Mouse (Mus musculus): ENCODE data around the gene Serpinb1a. TPM values are rescaled to one million over a fixed set of nuclear protein-coding genes. Genes with fewer than 3 reads are reported as not detected.

The Serpinb1a gene
- polyA plus RNA-seq, 1 experiment from 2014 or later: 33.2 TPM

- DNase-seq (ENCODE audit: low spot score) (no peak), ATAC-seq (no peak)
- H3K27ac ChIP-seq (ENCODE audit: low read length): no peak overlapping the region
- no peak overlapping the region for H3K4me2 ChIP-seq (replicated peaks; ENCODE audit: low read depth, low read length)
- H3K9ac ChIP-seq (replicated peaks; ENCODE audit: low read depth): no peak overlapping the region
- H3K36me3 ChIP-seq (ENCODE audit: insufficient read depth, low read length): no peaks in the 10 kb centered on the region
- TF ChIP-seq EP300 (IDR thresholded peaks at IDR 0.05) (no peak), CTCF (IDR thresholded peaks at IDR 0.05) (no peak)
- peaks cover 4% of the 10 kb centered on the region; the same call in 1 of the 2 replicates for H3K4me1 ChIP-seq (ENCODE audit: insufficient read depth, low read depth, low read length)
- H3K4me3 ChIP-seq (ENCODE audit: low read depth, low read length): no peak overlapping the region
- no peaks in the 10 kb centered on the region for H3K27me3 ChIP-seq (replicated peaks; ENCODE audit: insufficient read depth, low read length)
- H3K9me3 ChIP-seq (ENCODE audit: low read length): no peaks in the 10 kb centered on the region
These were observed 1.4 kb downstream of the Serpinb1a start for GRCm38 (mm10) chr13:32849531-32850123.

DNA sequence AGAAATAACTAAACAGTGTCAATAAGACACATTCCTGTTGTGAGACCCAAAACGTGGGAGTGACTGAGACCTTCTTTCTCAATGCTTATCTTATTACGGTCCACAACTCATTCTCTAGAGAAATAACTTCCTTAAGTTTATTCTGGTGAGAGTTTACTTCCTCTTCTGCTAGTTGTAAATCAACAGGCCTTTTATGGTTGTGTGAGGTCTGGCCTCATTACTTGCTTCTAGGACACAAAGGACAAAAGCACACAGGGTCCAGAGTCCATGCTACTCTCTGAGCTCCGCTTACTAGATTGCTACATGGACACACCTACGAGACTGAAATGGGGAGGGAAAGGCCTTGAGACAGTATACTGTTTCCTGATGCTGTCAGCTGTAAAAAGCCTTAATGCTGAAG is 1.9 kb downstream of the Serpinb1a start:
- peak; percentile 16 for DNase-seq (ENCODE audit: low spot score)
- TF ChIP-seq EP300 (IDR thresholded peaks at IDR 0.05) (no peak), CTCF (IDR thresholded peaks at IDR 0.05) (no peak)
- no peaks in the 10 kb centered on the region for H3K27me3 ChIP-seq (replicated peaks; ENCODE audit: insufficient read depth, low read length)
- H3K36me3 ChIP-seq (ENCODE audit: insufficient read depth, low read length): no peaks in the 10 kb centered on the region
- no peak for ATAC-seq
- H3K4me1 ChIP-seq (ENCODE audit: insufficient read depth, low read depth, low read length): peaks cover 4% of the 10 kb centered on the region; the same call in 1 of the 2 replicates
- no peak overlapping the region for H3K27ac ChIP-seq (ENCODE audit: low read length)
- H3K9me3 ChIP-seq (ENCODE audit: low read length): no peaks in the 10 kb centered on the region
- WGBS: 38% methylated on average over 4 of the region's 4 CpGs
- H3K4me3 ChIP-seq (ENCODE audit: low read depth, low read length): no peak overlapping the region
- H3K9ac ChIP-seq (replicated peaks; ENCODE audit: low read depth): no peak overlapping the region
- no peak overlapping the region for H3K4me2 ChIP-seq (replicated peaks; ENCODE audit: low read depth, low read length)

DNA sequence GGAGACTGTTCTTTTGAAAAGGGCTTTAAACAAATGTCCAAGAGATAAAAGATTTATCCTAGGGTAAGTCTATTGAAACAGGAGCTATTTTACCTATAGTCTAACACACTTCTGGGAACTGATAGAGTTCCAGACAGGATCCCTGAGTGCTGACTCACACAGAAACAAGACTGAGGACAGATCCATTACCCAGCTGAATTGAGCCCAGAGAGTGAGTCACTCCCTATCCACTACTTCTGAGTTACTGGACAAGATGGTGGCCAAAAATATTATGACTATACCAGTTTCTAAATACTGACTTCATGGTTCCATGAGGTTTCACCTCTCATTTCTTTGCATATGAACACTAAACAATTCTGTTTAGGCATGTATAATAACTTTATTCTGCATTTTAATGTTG is 4.8 kb downstream of the Serpinb1a start:
- no peak overlapping the region for H3K27ac ChIP-seq (ENCODE audit: low read length)
- no peak overlapping the region for H3K9ac ChIP-seq (replicated peaks; ENCODE audit: low read depth)
- H3K36me3 ChIP-seq (ENCODE audit: insufficient read depth, low read length): no peaks in the 10 kb centered on the region
- no peak for DNase-seq (ENCODE audit: low spot score)
- no peaks in the 10 kb centered on the region for H3K27me3 ChIP-seq (replicated peaks; ENCODE audit: insufficient read depth, low read length)
- ATAC-seq: no peak
- no peak overlapping the region for H3K4me3 ChIP-seq (ENCODE audit: low read depth, low read length)
- TF ChIP-seq CTCF (IDR thresholded peaks at IDR 0.05): no peak
- TF ChIP-seq EP300 (IDR thresholded peaks at IDR 0.05): no peak
- no peak overlapping the region for H3K4me2 ChIP-seq (replicated peaks; ENCODE audit: low read depth, low read length)
- no peaks in the 10 kb centered on the region; the same call in 1 of the 2 replicates for H3K4me1 ChIP-seq (ENCODE audit: insufficient read depth, low read depth, low read length)
- H3K9me3 ChIP-seq (ENCODE audit: low read length): no peaks in the 10 kb centered on the region

GRCm38 (mm10) chr13:32841349-32841748 is 9.6 kb downstream of the Serpinb1a start:
- H3K27me3 ChIP-seq (replicated peaks; ENCODE audit: insufficient read depth, low read length): no peaks in the 10 kb centered on the region

GRCm38 (mm10) chr13:32839314-32839713 is 11.7 kb downstream of the Serpinb1a start:
- DNase-seq (ENCODE audit: low spot score): no peak
- no peak overlapping the region for H3K27ac ChIP-seq (ENCODE audit: low read length)
- TF ChIP-seq EP300 (IDR thresholded peaks at IDR 0.05): no peak
- TF ChIP-seq CTCF (IDR thresholded peaks at IDR 0.05): no peak
- H3K4me2 ChIP-seq (replicated peaks; ENCODE audit: low read depth, low read length): no peak overlapping the region
- H3K9ac ChIP-seq (replicated peaks; ENCODE audit: low read depth): no peak overlapping the region
- no peaks in the 10 kb centered on the region for H3K27me3 ChIP-seq (replicated peaks; ENCODE audit: insufficient read depth, low read length)
- no peaks in the 10 kb centered on the region for H3K4me1 ChIP-seq (ENCODE audit: insufficient read depth, low read depth, low read length)
- no peaks in the 10 kb centered on the region for H3K36me3 ChIP-seq (ENCODE audit: insufficient read depth, low read length)
- 21% methylated on average over 1 of the region's 1 CpGs for WGBS
- no peak overlapping the region for H3K4me3 ChIP-seq (ENCODE audit: low read depth, low read length)
- no peak for ATAC-seq
- no peaks in the 10 kb centered on the region for H3K9me3 ChIP-seq (ENCODE audit: low read length)

More at GRCm38 (mm10) chr13:32841349-32841748, 9.6 kb downstream of the Serpinb1a start:
- no peaks in the 10 kb centered on the region for H3K9me3 ChIP-seq (ENCODE audit: low read length)
- ATAC-seq: no peak
- no peak overlapping the region for H3K4me3 ChIP-seq (ENCODE audit: low read depth, low read length)
- H3K4me2 ChIP-seq (replicated peaks; ENCODE audit: low read depth, low read length): no peak overlapping the region
- 96% methylated on average over 3 of the region's 3 CpGs for WGBS
- no peaks in the 10 kb centered on the region for H3K36me3 ChIP-seq (ENCODE audit: insufficient read depth, low read length)
- no peak for DNase-seq (ENCODE audit: low spot score)
- no peaks in the 10 kb centered on the region for H3K4me1 ChIP-seq (ENCODE audit: insufficient read depth, low read depth, low read length)
- TF ChIP-seq CTCF (IDR thresholded peaks at IDR 0.05): no peak
- no peak for TF ChIP-seq EP300 (IDR thresholded peaks at IDR 0.05)
- H3K27ac ChIP-seq (ENCODE audit: low read length): no peak overlapping the region
- H3K9ac ChIP-seq (replicated peaks; ENCODE audit: low read depth): no peak overlapping the region

DNA sequence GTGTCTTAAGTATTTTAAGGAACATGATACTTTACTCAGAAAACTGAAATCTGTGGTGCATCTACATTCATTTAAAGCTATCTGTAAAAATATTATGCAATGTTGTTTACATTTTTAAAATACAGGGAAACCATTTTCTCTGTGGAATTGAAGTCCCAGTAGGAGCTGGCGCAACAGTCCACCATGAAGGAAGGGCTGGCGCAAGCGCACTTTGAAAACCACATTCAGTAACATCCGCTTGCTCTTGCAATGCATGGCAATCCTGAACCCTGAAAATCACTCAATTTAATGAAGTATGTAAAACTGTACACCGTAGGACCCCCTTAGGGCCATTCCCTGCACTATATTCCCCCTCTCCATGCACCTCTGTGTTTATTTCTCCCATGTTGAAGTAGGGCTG is 16.5 kb downstream of the Serpinb1a start:
- H3K27me3 ChIP-seq (replicated peaks; ENCODE audit: insufficient read depth, low read length): no peaks in the 10 kb centered on the region
- H3K36me3 ChIP-seq (ENCODE audit: insufficient read depth, low read length): no peaks in the 10 kb centered on the region
- DNase-seq (ENCODE audit: low spot score): peak; percentile 17
- no peak overlapping the region for H3K4me3 ChIP-seq (ENCODE audit: low read depth, low read length)
- no peak for TF ChIP-seq EP300 (IDR thresholded peaks at IDR 0.05)
- 90% methylated on average over 5 of the region's 5 CpGs for WGBS
- H3K9me3 ChIP-seq (ENCODE audit: low read length): no peaks in the 10 kb centered on the region
- ATAC-seq: no peak
- no peak overlapping the region for H3K4me2 ChIP-seq (replicated peaks; ENCODE audit: low read depth, low read length)
- no peak overlapping the region for H3K9ac ChIP-seq (replicated peaks; ENCODE audit: low read depth)
- H3K27ac ChIP-seq (ENCODE audit: low read length): no peak overlapping the region
- no peaks in the 10 kb centered on the region for H3K4me1 ChIP-seq (ENCODE audit: insufficient read depth, low read depth, low read length)

- Histone ChIP-seq H3K4me1 (ENCODE audit: insufficient read depth, low read depth, low read length) (no peaks in the 10 kb centered on the region), H3K9me3 (ENCODE audit: low read length) (no peaks in the 10 kb centered on the region), H3K27ac (ENCODE audit: low read length) (no peak overlapping the region), H3K36me3 (ENCODE audit: insufficient read depth, low read length) (no peaks in the 10 kb centered on the region), H3K4me2 (replicated peaks; ENCODE audit: low read depth, low read length) (no peak overlapping the region), H3K4me3 (ENCODE audit: low read depth, low read length) (no peak overlapping the region), H3K9ac (replicated peaks; ENCODE audit: low read depth) (no peak overlapping the region), H3K27me3 (replicated peaks; ENCODE audit: insufficient read depth, low read length) (no peaks in the 10 kb centered on the region)
- 64% methylated on average over 6 of the region's 6 CpGs for WGBS
- TF ChIP-seq EP300 (IDR thresholded peaks at IDR 0.05) (no peak), CTCF (IDR thresholded peaks at IDR 0.05) (no peak)
- DNase-seq (ENCODE audit: low spot score) (no peak), ATAC-seq (no peak)
These were observed 17.7 kb downstream of the Serpinb1a start for GRCm38 (mm10) chr13:32833237-32833636.

All from lung, postnatal 0 days (tissue).